Mouse (Mus musculus): Measurements from ENCODE around the gene Tlr8. TPM values are rescaled to one million over a fixed set of nuclear protein-coding genes. Genes with fewer than 3 reads are reported as not detected.
A peak's percentile ranks its signal among the peaks of the same experiment; 100 is the strongest.

The Tlr8 gene
- polyA plus RNA-seq, 1 experiment from 2014 or later: 0.26 TPM

GRCm38 (mm10) chrX:167233104-167233687 is 30.9 kb downstream of the Tlr8 start:
- Histone ChIP-seq H3K27me3 (ENCODE audit: insufficient read depth, low read length) (no peaks in the 10 kb centered on the region), H3K27ac (no peak overlapping the region), H3K9me3 (replicated peaks; ENCODE audit: low read length) (no peaks in the 10 kb centered on the region), H3K36me3 (ENCODE audit: insufficient read depth, low read length) (no peaks in the 10 kb centered on the region), H3K9ac (ENCODE audit: low read depth, low read length) (no peak overlapping the region), H3K4me1 (replicated peaks; ENCODE audit: insufficient read depth, low read length) (no peaks in the 10 kb centered on the region), H3K4me3 (replicated peaks; ENCODE audit: low read depth, low read length) (no peak overlapping the region), H3K4me2 (ENCODE audit: low read length) (no peak overlapping the region)
- DNase-seq (ENCODE audit: low spot score) (peak; percentile 74), ATAC-seq (replicated peaks; ENCODE audit: low FRiP score, low read depth) (peak; percentile 65; the same call in 1 of the 2 replicates)
- peak; percentile 82 for TF ChIP-seq CTCF (IDR thresholded peaks at IDR 0.05; ENCODE audit: low read depth)
- 38% methylated on average over 9 of the region's 9 CpGs for WGBS

- Histone ChIP-seq H3K4me2 (ENCODE audit: low read length) (no peak overlapping the region), H3K4me1 (replicated peaks; ENCODE audit: insufficient read depth, low read length) (no peaks in the 10 kb centered on the region), H3K36me3 (ENCODE audit: insufficient read depth, low read length) (no peaks in the 10 kb centered on the region), H3K27me3 (ENCODE audit: insufficient read depth, low read length) (no peaks in the 10 kb centered on the region), H3K9ac (ENCODE audit: low read depth, low read length) (no peak overlapping the region), H3K9me3 (replicated peaks; ENCODE audit: low read length) (no peaks in the 10 kb centered on the region), H3K4me3 (replicated peaks; ENCODE audit: low read depth, low read length) (no peak overlapping the region), H3K27ac (no peak overlapping the region)
- TF ChIP-seq CTCF (IDR thresholded peaks at IDR 0.05; ENCODE audit: low read depth): no peak
- ATAC-seq (replicated peaks; ENCODE audit: low FRiP score, low read depth): no peak
- no peak for DNase-seq (ENCODE audit: low spot score)
- WGBS: 68% methylated on average over 8 of the region's 8 CpGs
Observed at GRCm38 (mm10) chrX:167231150-167231549, 33.0 kb downstream of the Tlr8 start.

- no peak for TF ChIP-seq CTCF (IDR thresholded peaks at IDR 0.05; ENCODE audit: low read depth)
- Histone ChIP-seq H3K4me1 (replicated peaks; ENCODE audit: insufficient read depth, low read length) (no peaks in the 10 kb centered on the region), H3K4me3 (replicated peaks; ENCODE audit: low read depth, low read length) (no peak overlapping the region), H3K27me3 (ENCODE audit: insufficient read depth, low read length) (no peaks in the 10 kb centered on the region), H3K36me3 (ENCODE audit: insufficient read depth, low read length) (no peaks in the 10 kb centered on the region), H3K9me3 (replicated peaks; ENCODE audit: low read length) (no peaks in the 10 kb centered on the region), H3K9ac (ENCODE audit: low read depth, low read length) (no peak overlapping the region), H3K4me2 (ENCODE audit: low read length) (no peak overlapping the region), H3K27ac (no peak overlapping the region)
- no peak for DNase-seq (ENCODE audit: low spot score)
- WGBS: 74% methylated on average over 1 of the region's 1 CpGs
- ATAC-seq (replicated peaks; ENCODE audit: low FRiP score, low read depth): no peak
Observed at GRCm38 (mm10) chrX:167229819-167230218, 34.3 kb downstream of the Tlr8 start.

- Histone ChIP-seq H3K4me3 (replicated peaks; ENCODE audit: low read depth, low read length) (no peak overlapping the region), H3K9ac (ENCODE audit: low read depth, low read length) (no peak overlapping the region), H3K4me2 (ENCODE audit: low read length) (no peak overlapping the region), H3K4me1 (replicated peaks; ENCODE audit: insufficient read depth, low read length) (no peaks in the 10 kb centered on the region), H3K9me3 (replicated peaks; ENCODE audit: low read length) (no peaks in the 10 kb centered on the region), H3K36me3 (ENCODE audit: insufficient read depth, low read length) (no peaks in the 10 kb centered on the region), H3K27me3 (ENCODE audit: insufficient read depth, low read length) (no peaks in the 10 kb centered on the region), H3K27ac (no peak overlapping the region)
- ATAC-seq (replicated peaks; ENCODE audit: low FRiP score, low read depth): no peak
- TF ChIP-seq CTCF (IDR thresholded peaks at IDR 0.05; ENCODE audit: low read depth): peak; percentile 52; the same call in 1 of the 2 replicates
- DNase-seq (ENCODE audit: low spot score): peak; percentile 33
- WGBS: 38% methylated on average over 6 of the region's 6 CpGs
Observed at GRCm38 (mm10) chrX:167229206-167229605, 34.9 kb downstream of the Tlr8 start.

- no peaks in the 10 kb centered on the region for H3K4me1 ChIP-seq (replicated peaks; ENCODE audit: insufficient read depth, low read length)
- no peaks in the 10 kb centered on the region for H3K9me3 ChIP-seq (replicated peaks; ENCODE audit: low read length)
- no peaks in the 10 kb centered on the region for H3K27me3 ChIP-seq (ENCODE audit: insufficient read depth, low read length)
- no peak for DNase-seq (ENCODE audit: low spot score)
- no peak overlapping the region for H3K4me3 ChIP-seq (replicated peaks; ENCODE audit: low read depth, low read length)
- no peak for TF ChIP-seq CTCF (IDR thresholded peaks at IDR 0.05; ENCODE audit: low read depth)
- H3K27ac ChIP-seq: no peak overlapping the region
- H3K36me3 ChIP-seq (ENCODE audit: insufficient read depth, low read length): no peaks in the 10 kb centered on the region
- H3K4me2 ChIP-seq (ENCODE audit: low read length): no peak overlapping the region
- 94% methylated on average over 6 of the region's 6 CpGs for WGBS
- H3K9ac ChIP-seq (ENCODE audit: low read depth, low read length): no peak overlapping the region
- ATAC-seq (replicated peaks; ENCODE audit: low FRiP score, low read depth): no peak
Observed at GRCm38 (mm10) chrX:167227756-167228155, 36.4 kb downstream of the Tlr8 start.

- no peak overlapping the region for H3K4me3 ChIP-seq (replicated peaks; ENCODE audit: low read depth, low read length)
- no peak overlapping the region for H3K27ac ChIP-seq
- DNase-seq (ENCODE audit: low spot score) (no peak), ATAC-seq (replicated peaks; ENCODE audit: low FRiP score, low read depth) (no peak)
- H3K36me3 ChIP-seq (ENCODE audit: insufficient read depth, low read length): no peaks in the 10 kb centered on the region
- H3K4me1 ChIP-seq (replicated peaks; ENCODE audit: insufficient read depth, low read length): no peaks in the 10 kb centered on the region
- no peaks in the 10 kb centered on the region for H3K9me3 ChIP-seq (replicated peaks; ENCODE audit: low read length)
- H3K9ac ChIP-seq (ENCODE audit: low read depth, low read length): no peak overlapping the region
- 83% methylated on average over 7 of the region's 7 CpGs for WGBS
- H3K27me3 ChIP-seq (ENCODE audit: insufficient read depth, low read length): no peaks in the 10 kb centered on the region
- no peak for TF ChIP-seq CTCF (IDR thresholded peaks at IDR 0.05; ENCODE audit: low read depth)
- no peak overlapping the region for H3K4me2 ChIP-seq (ENCODE audit: low read length)
Observed at GRCm38 (mm10) chrX:167227138-167227537, 37.0 kb downstream of the Tlr8 start.

- DNase-seq (ENCODE audit: low spot score) (no peak), ATAC-seq (replicated peaks; ENCODE audit: low FRiP score, low read depth) (no peak)
- Histone ChIP-seq H3K36me3 (ENCODE audit: insufficient read depth, low read length) (no peaks in the 10 kb centered on the region), H3K4me2 (ENCODE audit: low read length) (no peak overlapping the region), H3K27me3 (ENCODE audit: insufficient read depth, low read length) (no peaks in the 10 kb centered on the region), H3K9ac (ENCODE audit: low read depth, low read length) (no peak overlapping the region), H3K27ac (no peak overlapping the region), H3K4me3 (replicated peaks; ENCODE audit: low read depth, low read length) (no peak overlapping the region), H3K9me3 (replicated peaks; ENCODE audit: low read length) (no peaks in the 10 kb centered on the region), H3K4me1 (replicated peaks; ENCODE audit: insufficient read depth, low read length) (no peaks in the 10 kb centered on the region)
- TF ChIP-seq CTCF (IDR thresholded peaks at IDR 0.05; ENCODE audit: low read depth): no peak
- 87% methylated on average over 5 of the region's 5 CpGs for WGBS
Observed at GRCm38 (mm10) chrX:167226570-167226969, 37.6 kb downstream of the Tlr8 start.
